Mouse (Mus musculus) limb, embryonic 11.5 days (tissue): ENCODE results near the gene Nme7. TPM values are rescaled to one million over a fixed set of nuclear protein-coding genes. Genes with fewer than 3 reads are reported as not detected.

Experiments
- ATAC-seq: fragments of 200-750 bp; cut with Nextera tagmentation; 2 replicates; pipeline ENCODE4 v1.8.0; 2017; ENCODE audit warnings: low read depth; ENCODE audit not compliant: insufficient number of reproducible peaks, low FRiP score, low TSS enrichment
- DNase-seq: peaks from one replicate; pipeline ENCODE4 v3.0.0-alpha.2; 2015; ENCODE audit warnings: low spot score
- H3K27ac ChIP-seq: fragments of 300-500 bp; sonication (generic); replicated peaks from 2 replicates; pipeline ENCODE4 v1.5.1; 2014; ENCODE audit warnings: low read depth, mild to moderate bottlenecking, low read length
- H3K27me3 ChIP-seq: fragments of 300-500 bp; sonication (generic); 2 replicates; pipeline ENCODE4 v1.6.1; 2014; ENCODE audit warnings: mild to moderate bottlenecking, low read length, mixed read lengths; ENCODE audit not compliant: control insufficient read depth, insufficient read depth
- H3K36me3 ChIP-seq: fragments of 300-500 bp; sonication (generic); 2 replicates; pipeline ENCODE4 v1.6.1; 2014; ENCODE audit warnings: mild to moderate bottlenecking, low read length, moderate library complexity, mixed read lengths; ENCODE audit not compliant: control insufficient read depth, insufficient read depth
- H3K4me1 ChIP-seq: fragments of 300-500 bp; sonication (generic); 2 replicates; pipeline ENCODE4 v1.6.1; 2014; ENCODE audit warnings: low read length, mixed read lengths; ENCODE audit not compliant: control insufficient read depth, insufficient read depth
- H3K4me2 ChIP-seq: fragments of 300-500 bp; sonication (generic); 2 replicates; pipeline ENCODE4 v1.6.1; 2014; ENCODE audit warnings: low read depth, mild to moderate bottlenecking, moderate library complexity; ENCODE audit not compliant: severe bottlenecking
- H3K4me3 ChIP-seq: fragments of 300-500 bp; sonication (generic); 2 replicates; pipeline ENCODE4 v1.5.1; 2014; ENCODE audit warnings: low read depth, low read length
- H3K9ac ChIP-seq: fragments of 300-500 bp; sonication (generic); 2 replicates; pipeline ENCODE4 v1.6.1; 2014; ENCODE audit warnings: mild to moderate bottlenecking, low read length
- H3K9me3 ChIP-seq: fragments of 300-500 bp; sonication (generic); 2 replicates; pipeline ENCODE4 v1.6.1; 2016; ENCODE audit warnings: low read length; ENCODE audit not compliant: control insufficient read depth
- WGBS: fragments of 180-500 bp; shearing (Covaris S2); extraction: QIAGEN DNeasy Blood & Tissue Kit; methylation state at CpG from one replicate; pipeline ENCODE4 v1.1.7; 2014; 5-methylcytosine and 5-hydroxymethylcytosine counted together
- polyA plus RNA-seq: library from polyadenylated mRNA; unstranded; fragments of >200 nt; fragmentation: Nextera tagmentation; extraction: Ambion mirVana; gene quantifications from 2 replicates; pipeline ENCODE4 v1.2.1, GENCODE M21; 2014

Nme7 gene
- polyA plus RNA-seq, 1 experiment from 2014 or later = 46.8 TPM

GRCm38 (mm10) chr1:164397672-164398071, 93.8 kb downstream of the Nme7 start:
- Histone ChIP-seq H3K27me3 (no peaks in the 10 kb centered on the region), H3K27ac (no peak overlapping the region), H3K36me3 (no peaks in the 10 kb centered on the region), H3K4me3 (no peak overlapping the region), H3K9ac (no peak overlapping the region), H3K4me1 (no peaks in the 10 kb centered on the region), H3K4me2 (no peak overlapping the region), H3K9me3 (no peaks in the 10 kb centered on the region)
- WGBS = 81% methylated on average over 4 of the region's 4 CpGs
- ATAC-seq (no peak), DNase-seq (no peak)

- H3K9me3 ChIP-seq = no peaks in the 10 kb centered on the region
- no peak overlapping the region for H3K4me3 ChIP-seq
- no peaks in the 10 kb centered on the region for H3K4me1 ChIP-seq
- ATAC-seq = no peak
- no peak overlapping the region for H3K4me2 ChIP-seq
- no peak for DNase-seq
- H3K36me3 ChIP-seq = no peaks in the 10 kb centered on the region
- WGBS = 87% methylated on average over 3 of the region's 3 CpGs
- no peak overlapping the region for H3K9ac ChIP-seq
- no peaks in the 10 kb centered on the region for H3K27me3 ChIP-seq
- H3K27ac ChIP-seq = no peak overlapping the region
Measured at GRCm38 (mm10) chr1:164399578-164399977, 95.7 kb downstream of the Nme7 start.

- no peak overlapping the region for H3K4me2 ChIP-seq
- ATAC-seq (no peak), DNase-seq (no peak)
- no peak overlapping the region for H3K27ac ChIP-seq
- no peaks in the 10 kb centered on the region for H3K36me3 ChIP-seq
- no peaks in the 10 kb centered on the region for H3K9me3 ChIP-seq
- no peak overlapping the region for H3K9ac ChIP-seq
- H3K4me1 ChIP-seq = no peaks in the 10 kb centered on the region
- H3K27me3 ChIP-seq = no peaks in the 10 kb centered on the region
- WGBS = 82% methylated on average over 5 of the region's 5 CpGs
- H3K4me3 ChIP-seq = no peak overlapping the region
Measured at GRCm38 (mm10) chr1:164405385-164405802, 101.5 kb downstream of the Nme7 start.

GRCm38 (mm10) chr1:164406506-164406905, 102.6 kb downstream of the Nme7 start:
- Histone ChIP-seq H3K27me3 (no peaks in the 10 kb centered on the region), H3K4me2 (no peak overlapping the region), H3K36me3 (no peaks in the 10 kb centered on the region), H3K9ac (no peak overlapping the region), H3K4me1 (no peaks in the 10 kb centered on the region), H3K27ac (no peak overlapping the region), H3K9me3 (no peaks in the 10 kb centered on the region), H3K4me3 (no peak overlapping the region)
- 70% methylated on average over 5 of the region's 5 CpGs for WGBS
- ATAC-seq (no peak), DNase-seq (no peak)

DNA sequence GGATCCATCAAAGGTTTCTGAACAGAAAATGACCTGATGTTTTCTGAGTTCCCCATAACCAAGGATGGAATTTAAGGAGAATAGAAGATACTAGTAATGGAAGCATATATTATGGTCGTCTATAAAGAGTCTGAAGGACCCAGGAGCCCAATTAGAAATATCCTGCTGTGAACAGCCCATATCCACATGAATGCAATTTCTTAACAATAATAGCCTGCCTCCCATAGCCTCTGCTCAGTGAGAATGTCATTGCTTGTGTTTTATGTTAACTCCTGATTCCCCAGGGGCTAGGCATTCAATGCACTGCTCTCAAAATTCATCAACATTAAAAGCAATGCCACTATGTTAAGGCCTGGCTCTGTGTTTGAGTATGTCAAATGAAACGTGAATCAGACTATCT, 104.7 kb downstream of the Nme7 start:
- H3K27ac ChIP-seq = no peak overlapping the region
- no peak overlapping the region for H3K4me2 ChIP-seq
- no peak overlapping the region for H3K9ac ChIP-seq
- H3K36me3 ChIP-seq = no peaks in the 10 kb centered on the region
- H3K4me1 ChIP-seq = no peaks in the 10 kb centered on the region
- H3K27me3 ChIP-seq = no peaks in the 10 kb centered on the region
- no peak for ATAC-seq
- H3K4me3 ChIP-seq = no peak overlapping the region
- no peaks in the 10 kb centered on the region for H3K9me3 ChIP-seq
- WGBS = 62% methylated on average over 2 of the region's 2 CpGs
- DNase-seq = no peak

- H3K27me3 ChIP-seq = no peaks in the 10 kb centered on the region
- H3K4me3 ChIP-seq = no peak overlapping the region
- ATAC-seq (no peak), DNase-seq (no peak)
- no peak overlapping the region for H3K27ac ChIP-seq
- 96% methylated on average over 7 of the region's 7 CpGs for WGBS
- H3K36me3 ChIP-seq = no peaks in the 10 kb centered on the region
- H3K4me1 ChIP-seq = no peaks in the 10 kb centered on the region
- H3K4me2 ChIP-seq = no peak overlapping the region
- no peaks in the 10 kb centered on the region for H3K9me3 ChIP-seq
- H3K9ac ChIP-seq = no peak overlapping the region
Measured at GRCm38 (mm10) chr1:164411306-164411705, 107.4 kb downstream of the Nme7 start.

GRCm38 (mm10) chr1:164412906-164413305, 109.0 kb downstream of the Nme7 start:
- Histone ChIP-seq H3K9me3 (no peaks in the 10 kb centered on the region), H3K4me1 (no peaks in the 10 kb centered on the region), H3K27me3 (no peaks in the 10 kb centered on the region), H3K4me3 (no peak overlapping the region), H3K27ac (no peak overlapping the region), H3K4me2 (no peak overlapping the region), H3K36me3 (no peaks in the 10 kb centered on the region), H3K9ac (no peak overlapping the region)
- DNase-seq (no peak), ATAC-seq (no peak)
- 94% methylated on average over 9 of the region's 9 CpGs for WGBS

DNA sequence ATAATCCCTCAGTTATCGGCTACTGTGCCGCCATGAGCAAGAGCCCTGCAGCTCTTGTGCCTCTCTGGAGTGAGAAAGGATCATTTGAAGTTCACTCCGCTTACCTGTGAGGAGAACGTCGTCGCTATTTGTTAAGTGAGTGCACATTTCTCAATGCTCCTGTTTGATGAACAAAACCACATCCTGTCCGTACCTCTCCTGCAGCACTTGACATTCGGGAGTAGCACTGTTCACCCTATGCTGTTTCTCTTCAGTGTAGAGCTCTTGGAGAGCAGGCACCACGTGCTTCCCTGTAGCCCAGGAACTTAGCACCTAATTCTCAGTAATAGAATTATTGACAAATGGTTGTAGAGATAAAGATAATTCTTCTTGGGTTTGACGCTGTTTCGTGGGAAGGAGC, 109.7 kb downstream of the Nme7 start:
- Histone ChIP-seq H3K4me3 (no peak overlapping the region), H3K36me3 (no peaks in the 10 kb centered on the region), H3K4me1 (no peaks in the 10 kb centered on the region), H3K27ac (no peak overlapping the region), H3K4me2 (no peak overlapping the region), H3K9ac (no peak overlapping the region), H3K27me3 (no peaks in the 10 kb centered on the region), H3K9me3 (no peaks in the 10 kb centered on the region)
- ATAC-seq (no peak), DNase-seq (no peak)
- WGBS = 91% methylated on average over 11 of the region's 11 CpGs

DNA sequence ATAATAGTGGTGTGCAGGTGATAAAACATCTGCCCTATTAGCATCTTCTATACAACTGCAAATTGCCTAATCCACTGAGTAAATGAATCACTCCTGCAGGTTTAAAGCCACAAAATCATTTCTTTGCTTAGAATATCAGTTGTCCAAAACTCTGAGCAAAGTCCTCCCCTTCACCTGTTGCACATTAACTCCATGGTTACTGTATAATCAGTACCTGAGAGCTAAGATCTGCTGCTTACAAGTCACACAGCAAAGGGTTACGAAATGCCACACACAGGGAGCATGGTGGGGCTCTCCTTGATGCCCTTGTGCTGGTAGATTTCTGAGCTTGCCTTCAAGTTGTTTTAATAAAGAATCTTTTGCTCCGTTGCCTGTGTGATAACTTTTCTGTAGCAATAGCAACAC, 111.4 kb downstream of the Nme7 start:
- Histone ChIP-seq H3K27me3 (no peaks in the 10 kb centered on the region), H3K27ac (no peak overlapping the region), H3K4me1 (no peaks in the 10 kb centered on the region), H3K9ac (no peak overlapping the region), H3K4me3 (no peak overlapping the region), H3K9me3 (no peaks in the 10 kb centered on the region), H3K4me2 (no peak overlapping the region), H3K36me3 (no peaks in the 10 kb centered on the region)
- DNase-seq = no peak
- ATAC-seq = no peak
- WGBS = 84% methylated on average over 2 of the region's 2 CpGs
